Mouse (Mus musculus): ENCODE results near the gene Runx3. TPM values are rescaled to one million over a fixed set of nuclear protein-coding genes. Genes with fewer than 3 reads are reported as not detected.

Runx3 gene
- polyA plus RNA-seq, 1 experiment = 4.4 TPM

- no peak overlapping the region for H3K27ac ChIP-seq (ENCODE audit: insufficient read depth, low read length)
- H3K4me1 ChIP-seq (ENCODE audit: control insufficient read depth, insufficient read depth, low read length) = no peaks in the 10 kb centered on the region
- H3K4me3 ChIP-seq (ENCODE audit: insufficient read depth, low read length) = no peak overlapping the region
- no peak for TF ChIP-seq CTCF (IDR thresholded peaks at IDR 0.05; ENCODE audit: borderline replicate concordance, insufficient read depth, low read length)
- TF ChIP-seq POLR2A (IDR thresholded peaks at IDR 0.05; ENCODE audit: low read depth, low read length) = no peak
These were observed 11.8 kb upstream of the Runx3 start for GRCm38 (mm10) chr4:135108666-135109065.

GRCm38 (mm10) chr4:135113656-135114055 lies 6.8 kb upstream of the Runx3 start:
- Histone ChIP-seq H3K4me3 (ENCODE audit: insufficient read depth, low read length) (no peak overlapping the region), H3K4me1 (ENCODE audit: control insufficient read depth, insufficient read depth, low read length) (no peaks in the 10 kb centered on the region), H3K27ac (ENCODE audit: insufficient read depth, low read length) (no peak overlapping the region)
- TF ChIP-seq CTCF (IDR thresholded peaks at IDR 0.05; ENCODE audit: borderline replicate concordance, insufficient read depth, low read length) (no peak), POLR2A (IDR thresholded peaks at IDR 0.05; ENCODE audit: low read depth, low read length) (no peak)

- no peak for TF ChIP-seq POLR2A (IDR thresholded peaks at IDR 0.05; ENCODE audit: low read depth, low read length)
- no peak for TF ChIP-seq CTCF (IDR thresholded peaks at IDR 0.05; ENCODE audit: borderline replicate concordance, insufficient read depth, low read length)
- no peak overlapping the region for H3K4me3 ChIP-seq (ENCODE audit: insufficient read depth, low read length)
- H3K4me1 ChIP-seq (ENCODE audit: control insufficient read depth, insufficient read depth, low read length) = no peaks in the 10 kb centered on the region
- no peak overlapping the region for H3K27ac ChIP-seq (ENCODE audit: insufficient read depth, low read length)
These were observed 6.2 kb upstream of the Runx3 start for GRCm38 (mm10) chr4:135114301-135114700.

- H3K4me1 ChIP-seq (ENCODE audit: control insufficient read depth, insufficient read depth, low read length) = no peaks in the 10 kb centered on the region
- no peak overlapping the region for H3K4me3 ChIP-seq (ENCODE audit: insufficient read depth, low read length)
- H3K27ac ChIP-seq (ENCODE audit: insufficient read depth, low read length) = no peak overlapping the region
- no peak for TF ChIP-seq POLR2A (IDR thresholded peaks at IDR 0.05; ENCODE audit: low read depth, low read length)
- TF ChIP-seq CTCF (IDR thresholded peaks at IDR 0.05; ENCODE audit: borderline replicate concordance, insufficient read depth, low read length) = no peak
These were observed 4.9 kb upstream of the Runx3 start for GRCm38 (mm10) chr4:135115426-135116170.

- Histone ChIP-seq H3K4me1 (ENCODE audit: control insufficient read depth, insufficient read depth, low read length) (no peaks in the 10 kb centered on the region), H3K27ac (ENCODE audit: insufficient read depth, low read length) (no peak overlapping the region), H3K4me3 (ENCODE audit: insufficient read depth, low read length) (no peak overlapping the region)
- TF ChIP-seq POLR2A (IDR thresholded peaks at IDR 0.05; ENCODE audit: low read depth, low read length) = no peak
- no peak for TF ChIP-seq CTCF (IDR thresholded peaks at IDR 0.05; ENCODE audit: borderline replicate concordance, insufficient read depth, low read length)
These were observed 4.1 kb upstream of the Runx3 start for GRCm38 (mm10) chr4:135116391-135116790.

GRCm38 (mm10) chr4:135117846-135118245 lies 2.6 kb upstream of the Runx3 start:
- H3K4me3 ChIP-seq (ENCODE audit: insufficient read depth, low read length) = no peak overlapping the region
- H3K4me1 ChIP-seq (ENCODE audit: control insufficient read depth, insufficient read depth, low read length) = no peaks in the 10 kb centered on the region
- no peak overlapping the region for H3K27ac ChIP-seq (ENCODE audit: insufficient read depth, low read length)
- peak; percentile 10; the same call in 1 of the 2 replicates for TF ChIP-seq CTCF (IDR thresholded peaks at IDR 0.05; ENCODE audit: borderline replicate concordance, insufficient read depth, low read length)
- TF ChIP-seq POLR2A (IDR thresholded peaks at IDR 0.05; ENCODE audit: low read depth, low read length) = no peak

GRCm38 (mm10) chr4:135118855-135119474 lies 1.5 kb upstream of the Runx3 start:
- Histone ChIP-seq H3K4me1 (ENCODE audit: control insufficient read depth, insufficient read depth, low read length) (no peaks in the 10 kb centered on the region), H3K27ac (ENCODE audit: insufficient read depth, low read length) (no peak overlapping the region), H3K4me3 (ENCODE audit: insufficient read depth, low read length) (no peak overlapping the region)
- TF ChIP-seq POLR2A (IDR thresholded peaks at IDR 0.05; ENCODE audit: low read depth, low read length) (no peak), CTCF (IDR thresholded peaks at IDR 0.05; ENCODE audit: borderline replicate concordance, insufficient read depth, low read length) (no peak)

GRCm38 (mm10) chr4:135123721-135124120 lies 3.3 kb downstream of the Runx3 start:
- no peaks in the 10 kb centered on the region for H3K4me1 ChIP-seq (ENCODE audit: control insufficient read depth, insufficient read depth, low read length)
- H3K4me3 ChIP-seq (ENCODE audit: insufficient read depth, low read length) = no peak overlapping the region
- H3K27ac ChIP-seq (ENCODE audit: insufficient read depth, low read length) = no peak overlapping the region
- TF ChIP-seq CTCF (IDR thresholded peaks at IDR 0.05; ENCODE audit: borderline replicate concordance, insufficient read depth, low read length) (no peak), POLR2A (IDR thresholded peaks at IDR 0.05; ENCODE audit: low read depth, low read length) (no peak)

- H3K27ac ChIP-seq (ENCODE audit: insufficient read depth, low read length) = no peak overlapping the region
- no peaks in the 10 kb centered on the region for H3K4me1 ChIP-seq (ENCODE audit: control insufficient read depth, insufficient read depth, low read length)
- TF ChIP-seq CTCF (IDR thresholded peaks at IDR 0.05; ENCODE audit: borderline replicate concordance, insufficient read depth, low read length) = no peak
- no peak for TF ChIP-seq POLR2A (IDR thresholded peaks at IDR 0.05; ENCODE audit: low read depth, low read length)
- no peak overlapping the region for H3K4me3 ChIP-seq (ENCODE audit: insufficient read depth, low read length)
These were observed 4.3 kb downstream of the Runx3 start for GRCm38 (mm10) chr4:135124732-135125131.

GRCm38 (mm10) chr4:135125152-135125551 lies 4.7 kb downstream of the Runx3 start:
- no peak for TF ChIP-seq CTCF (IDR thresholded peaks at IDR 0.05; ENCODE audit: borderline replicate concordance, insufficient read depth, low read length)
- no peak for TF ChIP-seq POLR2A (IDR thresholded peaks at IDR 0.05; ENCODE audit: low read depth, low read length)
- Histone ChIP-seq H3K27ac (ENCODE audit: insufficient read depth, low read length) (no peak overlapping the region), H3K4me3 (ENCODE audit: insufficient read depth, low read length) (no peak overlapping the region)

More at GRCm38 (mm10) chr4:135125152-135125551, 4.7 kb downstream of the Runx3 start:
- H3K4me1 ChIP-seq (ENCODE audit: control insufficient read depth, insufficient read depth, low read length) = no peaks in the 10 kb centered on the region

Measured in embryonic fibroblast, embryonic 13.5 days (primary cell).